Mouse (Mus musculus) limb, embryonic 15.5 days (tissue): Measurements from ENCODE around the gene Scn5a. TPM values are rescaled to one million over a fixed set of nuclear protein-coding genes. Genes with fewer than 3 reads are reported as not detected.

ENCODE experiments used
- ATAC-seq: fragments of 200-750 bp; cut with Nextera tagmentation; 2 replicates; pipeline ENCODE4 v1.8.0; 2017; ENCODE audit warnings: low read depth, moderate TSS enrichment; ENCODE audit not compliant: insufficient number of reproducible peaks, low FRiP score, low TSS enrichment
- H3K27ac ChIP-seq: fragments of 300-500 bp; sonication (generic); 2 replicates; pipeline ENCODE4 v1.5.1; 2015; ENCODE audit warnings: moderate library complexity, mild to moderate bottlenecking, inconsistent platforms
- H3K27me3 ChIP-seq: fragments of 300-500 bp; sonication (generic); 2 replicates; pipeline ENCODE4 v1.6.1; 2015; ENCODE audit warnings: inconsistent platforms
- H3K36me3 ChIP-seq: fragments of 300-500 bp; sonication (generic); 2 replicates; pipeline ENCODE4 v1.6.1; 2015; ENCODE audit warnings: inconsistent platforms
- H3K4me1 ChIP-seq: fragments of 300-500 bp; sonication (generic); 2 replicates; pipeline ENCODE4 v1.6.1; 2015; ENCODE audit warnings: inconsistent platforms
- H3K4me2 ChIP-seq: fragments of 300-500 bp; sonication (generic); 2 replicates; pipeline ENCODE4 v1.6.1; 2015; ENCODE audit warnings: mild to moderate bottlenecking, inconsistent platforms
- H3K4me3 ChIP-seq: fragments of 300-500 bp; sonication (generic); 2 replicates; pipeline ENCODE4 v1.5.1; 2015; ENCODE audit warnings: mild to moderate bottlenecking, inconsistent platforms
- H3K9ac ChIP-seq: fragments of 300-500 bp; sonication (generic); 2 replicates; pipeline ENCODE4 v1.6.1; 2015; ENCODE audit warnings: inconsistent platforms
- H3K9me3 ChIP-seq: fragments of 300-500 bp; sonication (generic); 2 replicates; pipeline ENCODE4 v1.6.1; 2016; ENCODE audit warnings: inconsistent platforms
- WGBS: fragments of 180-500 bp; shearing (Covaris S2); methylation state at CpG from one replicate; pipeline ENCODE4 v1.1.7; 2015; 5-methylcytosine and 5-hydroxymethylcytosine counted together
- polyA plus RNA-seq: library from polyadenylated mRNA; unstranded; fragments of >200 nt; fragmentation: Nextera tagmentation; extraction: Ambion mirVana; gene quantifications from 2 replicates; pipeline ENCODE4 v1.2.1, GENCODE M21; 2015

Gene Scn5a
- polyA plus RNA-seq, 1 experiment from 2014 or later = 0.17 TPM

- Histone ChIP-seq H3K4me3 (no peak overlapping the region), H3K36me3 (no peaks in the 10 kb centered on the region), H3K27ac (no peak overlapping the region), H3K4me2 (no peak overlapping the region), H3K27me3 (no peaks in the 10 kb centered on the region), H3K9ac (no peak overlapping the region), H3K9me3 (no peaks in the 10 kb centered on the region), H3K4me1 (0 out of 2 replicates have a peak, but pooled peaks cover 2% of the 10 kb centered on the region)
- no peak for ATAC-seq
- 88% methylated on average over 15 of the region's 15 CpGs for WGBS
Measured at GRCm38 (mm10) chr9:119497546-119498246, 81.1 kb downstream of the Scn5a start.

GRCm38 (mm10) chr9:119496960-119497359 lies 81.9 kb downstream of the Scn5a start:
- H3K9me3 ChIP-seq = no peaks in the 10 kb centered on the region
- H3K4me1 ChIP-seq = 0 out of 2 replicates have a peak, but pooled peaks cover 2% of the 10 kb centered on the region
- no peak overlapping the region for H3K27ac ChIP-seq
- H3K27me3 ChIP-seq = no peaks in the 10 kb centered on the region
- no peak overlapping the region for H3K9ac ChIP-seq
- no peaks in the 10 kb centered on the region for H3K36me3 ChIP-seq
- no peak overlapping the region for H3K4me2 ChIP-seq
- 48% methylated on average over 5 of the region's 5 CpGs for WGBS
- no peak for ATAC-seq
- H3K4me3 ChIP-seq = no peak overlapping the region

GRCm38 (mm10) chr9:119496354-119496753 lies 82.5 kb downstream of the Scn5a start:
- H3K27ac ChIP-seq = no peak overlapping the region
- H3K27me3 ChIP-seq = no peaks in the 10 kb centered on the region

GRCm38 (mm10) chr9:119484868-119485267 lies 93.9 kb downstream of the Scn5a start:
- Histone ChIP-seq H3K4me1 (no peaks in the 10 kb centered on the region; the same call in 1 of the 2 replicates), H3K9me3 (no peaks in the 10 kb centered on the region), H3K27ac (no peak overlapping the region), H3K36me3 (no peaks in the 10 kb centered on the region), H3K4me3 (no peak overlapping the region), H3K4me2 (no peak overlapping the region), H3K9ac (no peak overlapping the region), H3K27me3 (no peaks in the 10 kb centered on the region)
- 76% methylated on average over 13 of the region's 13 CpGs for WGBS
- no peak for ATAC-seq

More at GRCm38 (mm10) chr9:119496354-119496753, 82.5 kb downstream of the Scn5a start:
- ATAC-seq = no peak
- H3K4me2 ChIP-seq = no peak overlapping the region
- H3K4me3 ChIP-seq = no peak overlapping the region
- 0 out of 2 replicates have a peak, but pooled peaks cover 2% of the 10 kb centered on the region for H3K4me1 ChIP-seq
- no peak overlapping the region for H3K9ac ChIP-seq
- H3K36me3 ChIP-seq = no peaks in the 10 kb centered on the region
- WGBS = 75% methylated on average over 9 of the region's 9 CpGs
- no peaks in the 10 kb centered on the region for H3K9me3 ChIP-seq

- H3K9ac ChIP-seq = no peak overlapping the region
- H3K9me3 ChIP-seq = no peaks in the 10 kb centered on the region
- no peaks in the 10 kb centered on the region for H3K27me3 ChIP-seq
- no peak overlapping the region for H3K4me2 ChIP-seq
- H3K4me1 ChIP-seq = peaks cover 2% of the 10 kb centered on the region; the same call in 1 of the 2 replicates
- H3K36me3 ChIP-seq = no peaks in the 10 kb centered on the region
- WGBS = 57% methylated on average over 9 of the region's 9 CpGs
- no peak overlapping the region for H3K27ac ChIP-seq
- no peak overlapping the region for H3K4me3 ChIP-seq
- no peak for ATAC-seq
Measured at GRCm38 (mm10) chr9:119484420-119484819, 94.4 kb downstream of the Scn5a start.

GRCm38 (mm10) chr9:119483554-119484353 lies 95.1 kb downstream of the Scn5a start:
- no peaks in the 10 kb centered on the region for H3K9me3 ChIP-seq
- H3K36me3 ChIP-seq = no peaks in the 10 kb centered on the region
- H3K27me3 ChIP-seq = no peaks in the 10 kb centered on the region
- no peak overlapping the region for H3K4me3 ChIP-seq
- ATAC-seq = no peak
- H3K4me1 ChIP-seq = peaks cover 5% of the 10 kb centered on the region; the same call in 1 of the 2 replicates
- H3K4me2 ChIP-seq = no peak overlapping the region
- WGBS = 38% methylated on average over 23 of the region's 23 CpGs
- H3K9ac ChIP-seq = no peak overlapping the region
- H3K27ac ChIP-seq = no peak overlapping the region

GRCm38 (mm10) chr9:119481612-119482011 lies 97.2 kb downstream of the Scn5a start:
- no peak overlapping the region for H3K9ac ChIP-seq
- 79% methylated on average over 4 of the region's 4 CpGs for WGBS
- no peaks in the 10 kb centered on the region for H3K36me3 ChIP-seq

GRCm38 (mm10) chr9:119479297-119479696 lies 99.5 kb downstream of the Scn5a start:
- no peak overlapping the region for H3K27ac ChIP-seq

More at GRCm38 (mm10) chr9:119481612-119482011, 97.2 kb downstream of the Scn5a start:
- Histone ChIP-seq H3K4me2 (no peak overlapping the region), H3K4me1 (peaks cover 9% of the 10 kb centered on the region; the same call in 1 of the 2 replicates), H3K4me3 (no peak overlapping the region), H3K27ac (no peak overlapping the region), H3K27me3 (no peaks in the 10 kb centered on the region), H3K9me3 (no peaks in the 10 kb centered on the region)
- ATAC-seq = no peak

GRCm38 (mm10) chr9:119478345-119478744 lies 100.5 kb downstream of the Scn5a start:
- no peaks in the 10 kb centered on the region for H3K27me3 ChIP-seq
- H3K9me3 ChIP-seq = no peaks in the 10 kb centered on the region
- H3K4me2 ChIP-seq = no peak overlapping the region
- no peaks in the 10 kb centered on the region for H3K36me3 ChIP-seq
- no peak overlapping the region for H3K4me3 ChIP-seq
- 63% methylated on average over 11 of the region's 11 CpGs for WGBS
- peaks cover 9% of the 10 kb centered on the region; the same call in 1 of the 2 replicates for H3K4me1 ChIP-seq
- H3K27ac ChIP-seq = no peak overlapping the region
- no peak overlapping the region for H3K9ac ChIP-seq
- no peak for ATAC-seq

More at GRCm38 (mm10) chr9:119479297-119479696, 99.5 kb downstream of the Scn5a start:
- no peaks in the 10 kb centered on the region for H3K36me3 ChIP-seq
- no peak overlapping the region for H3K4me2 ChIP-seq
- no peaks in the 10 kb centered on the region for H3K27me3 ChIP-seq
- ATAC-seq = peak; percentile 68
- no peak overlapping the region for H3K9ac ChIP-seq
- H3K9me3 ChIP-seq = no peaks in the 10 kb centered on the region
- H3K4me1 ChIP-seq = peaks cover 9% of the 10 kb centered on the region; the same call in 1 of the 2 replicates
- no peak overlapping the region for H3K4me3 ChIP-seq
- 36% methylated on average over 8 of the region's 8 CpGs for WGBS

GRCm38 (mm10) chr9:119477754-119478153 lies 101.1 kb downstream of the Scn5a start:
- 13% methylated on average over 6 of the region's 6 CpGs for WGBS
- ATAC-seq = no peak
- no peak overlapping the region for H3K4me2 ChIP-seq
- H3K4me3 ChIP-seq = no peak overlapping the region
- H3K4me1 ChIP-seq = peaks cover 9% of the 10 kb centered on the region; the same call in 1 of the 2 replicates
- H3K36me3 ChIP-seq = no peaks in the 10 kb centered on the region
- no peaks in the 10 kb centered on the region for H3K9me3 ChIP-seq
- no peaks in the 10 kb centered on the region for H3K27me3 ChIP-seq
- no peak overlapping the region for H3K9ac ChIP-seq
- no peak overlapping the region for H3K27ac ChIP-seq

GRCm38 (mm10) chr9:119474717-119475611 lies 103.9 kb downstream of the Scn5a start:
- 54% methylated on average over 15 of the region's 15 CpGs for WGBS
- no peak overlapping the region for H3K4me2 ChIP-seq
- no peak overlapping the region for H3K4me3 ChIP-seq
- H3K4me1 ChIP-seq = peaks cover 9% of the 10 kb centered on the region; the same call in 1 of the 2 replicates
- ATAC-seq = no peak
- H3K9ac ChIP-seq = no peak overlapping the region
- no peak overlapping the region for H3K27ac ChIP-seq
- no peaks in the 10 kb centered on the region; the same call in 1 of the 2 replicates for H3K36me3 ChIP-seq
- no peaks in the 10 kb centered on the region for H3K27me3 ChIP-seq
- H3K9me3 ChIP-seq = no peaks in the 10 kb centered on the region
